Mouse (Mus musculus) C2C12 (cell line): ENCODE results near the gene Gm49333. TPM values are rescaled to one million over a fixed set of nuclear protein-coding genes. Genes with fewer than 3 reads are reported as not detected.

Experiments used
- H3K27me3 ChIP-seq: one replicate; pipeline ENCODE4 v1.6.1; 2011; ENCODE audit not compliant: control insufficient read depth, insufficient read depth, insufficient read length
- H3K36me3 ChIP-seq: one replicate; pipeline ENCODE4 v1.6.1; 2011; ENCODE audit not compliant: control insufficient read depth, insufficient read depth
- H3K4me3 ChIP-seq: one replicate; pipeline ENCODE4 v1.5.1; 2011; ENCODE audit warnings: mild to moderate bottlenecking, control low read depth; ENCODE audit not compliant: poor library complexity, insufficient read depth, severe bottlenecking
- H3K79me2 ChIP-seq: one replicate; pipeline ENCODE4 v1.6.1; 2011; ENCODE audit not compliant: control insufficient read depth, insufficient read depth
- H3K79me3 ChIP-seq: one replicate; pipeline ENCODE4 v1.6.1; 2011; ENCODE audit warnings: low read depth, control low read depth
- H3ac ChIP-seq: one replicate; pipeline ENCODE3; 2011; ENCODE audit warnings: low read depth; ENCODE audit not compliant: control insufficient read depth, insufficient read length
- CEBPB ChIP-seq: IDR thresholded peaks from one replicate; pipeline ENCODE4 v1.6.1; 2011; ENCODE audit warnings: low read depth, mild to moderate bottlenecking, control low read depth, moderate library complexity
- CTCF ChIP-seq: IDR thresholded peaks from one replicate; pipeline ENCODE4 v1.5.1; 2011; ENCODE audit not compliant: control insufficient read depth, insufficient read depth, insufficient read length
- FOSL1 ChIP-seq: IDR thresholded peaks from one replicate; pipeline ENCODE4 v1.8.0; 2011; ENCODE audit warnings: mild to moderate bottlenecking, low read length; ENCODE audit not compliant: poor library complexity, insufficient read depth, severe bottlenecking
- MAX ChIP-seq: IDR thresholded peaks from one replicate; pipeline ENCODE4 v1.6.1; 2011; ENCODE audit warnings: mild to moderate bottlenecking, control low read depth
- MYOD1 ChIP-seq: IDR thresholded peaks from one replicate; pipeline ENCODE4 v1.6.1; 2011; ENCODE audit warnings: low read depth; ENCODE audit not compliant: control insufficient read depth, insufficient read length
- MYOG ChIP-seq: IDR thresholded peaks from one replicate; pipeline ENCODE4 v1.6.1; 2011; ENCODE audit not compliant: control insufficient read depth, insufficient read length; ENCODE audit errors: extremely low read depth
- USF1 ChIP-seq: IDR thresholded peaks from one replicate; pipeline ENCODE4 v1.6.1; 2011; ENCODE audit warnings: low read depth, mild to moderate bottlenecking, control low read depth, moderate library complexity
- polyA plus RNA-seq: library from polyadenylated mRNA; unstranded; fragments of >200 nt; fragmentation: generic; extraction: Trizol; gene quantifications from one replicate; pipeline ENCODE4 v1.2.1, GENCODE M21; 2012; ENCODE audit warnings: missing spikeins

Gene Gm49333
- polyA plus RNA-seq, 1 experiment: not detected

DNA sequence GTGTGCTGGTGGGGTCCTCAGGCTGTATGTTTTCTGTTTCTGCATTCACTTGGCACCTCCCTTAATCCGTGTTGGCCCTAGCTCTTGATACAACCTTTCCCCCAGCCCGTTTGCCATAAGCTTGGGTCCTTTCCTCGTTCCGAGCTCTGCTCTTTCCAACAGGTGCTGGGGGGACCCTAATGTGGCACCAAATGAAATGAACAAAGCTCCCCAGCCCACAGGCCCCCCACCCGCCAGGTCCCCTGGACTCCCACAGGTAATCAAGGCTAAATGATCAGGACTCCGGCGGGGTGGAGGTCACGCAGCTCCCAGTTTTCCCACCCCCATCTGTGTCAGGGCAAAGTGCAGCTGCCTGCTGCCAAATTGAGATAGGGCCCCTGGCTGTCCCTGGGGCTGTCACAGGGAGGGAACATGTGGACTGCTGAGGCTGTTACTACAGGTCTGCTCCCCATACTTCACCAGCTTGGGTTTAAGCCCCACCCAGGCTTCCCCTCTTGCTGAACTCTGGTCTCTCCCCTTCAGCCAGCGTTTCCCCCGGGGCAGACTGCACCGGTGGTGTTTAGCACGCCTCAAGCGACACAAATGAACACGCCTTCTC is 62.4 kb downstream of the Gm49333 start:
- Histone ChIP-seq H3ac (peak overlapping the region; percentile 94), H3K27me3 (no peaks in the 10 kb centered on the region), H3K79me3 (peaks cover 48% of the 10 kb centered on the region), H3K4me3 (peak overlapping the region; percentile 93), H3K79me2 (peaks cover 60% of the 10 kb centered on the region), H3K36me3 (peaks cover 45% of the 10 kb centered on the region)
- TF ChIP-seq USF1: no peak
- TF ChIP-seq MYOG: no peak
- TF ChIP-seq MAX: no peak
- no peak for TF ChIP-seq MYOD1

DNA sequence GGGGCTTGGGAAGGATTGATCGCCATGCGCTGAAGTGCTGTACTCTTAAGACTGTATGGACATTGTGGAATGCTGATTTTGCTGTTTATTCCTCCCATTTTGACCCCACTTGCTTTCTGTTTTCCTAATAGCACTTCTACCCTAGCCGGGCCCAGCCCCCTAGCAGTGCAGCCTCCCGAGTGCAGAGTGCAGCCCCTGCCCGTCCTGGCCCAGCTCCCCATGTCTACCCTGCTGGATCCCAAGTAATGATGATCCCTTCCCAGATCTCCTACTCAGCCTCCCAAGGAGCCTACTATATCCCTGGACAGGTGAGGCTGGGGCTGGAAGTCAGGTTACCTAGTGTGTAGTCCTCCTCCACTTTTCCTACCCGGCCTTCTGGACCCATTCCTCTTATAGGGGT is 63.8 kb downstream of the Gm49333 start:
- Histone ChIP-seq H3K79me3 (peaks cover 60% of the 10 kb centered on the region), H3K79me2 (peaks cover 74% of the 10 kb centered on the region), H3ac (no peak overlapping the region), H3K4me3 (peak overlapping the region; percentile 11), H3K36me3 (peaks cover 59% of the 10 kb centered on the region), H3K27me3 (no peaks in the 10 kb centered on the region)
- no peak for TF ChIP-seq MAX
- no peak for TF ChIP-seq MYOD1
- TF ChIP-seq USF1: no peak
- no peak for TF ChIP-seq MYOG
- no peak for TF ChIP-seq FOSL1
- no peak for TF ChIP-seq CTCF
- TF ChIP-seq CEBPB: no peak

DNA sequence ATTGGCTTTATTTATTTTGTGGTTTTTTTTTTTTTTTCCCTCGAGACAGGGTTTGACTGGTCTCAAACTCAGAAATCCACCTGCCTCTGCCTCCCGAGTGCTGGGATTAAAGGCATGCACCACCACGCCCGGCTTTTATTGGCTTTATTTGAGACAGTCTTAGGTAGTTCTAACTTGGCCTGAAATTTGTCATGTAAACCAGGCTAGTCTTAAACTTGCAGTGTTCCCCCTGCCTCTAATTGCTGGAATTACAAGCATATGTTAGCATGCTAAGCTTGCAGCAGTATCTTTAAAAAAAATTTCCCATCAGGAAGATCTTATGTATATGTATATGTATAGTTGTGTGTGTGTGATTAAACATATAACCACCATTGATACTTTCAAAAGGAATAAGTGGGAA is 65.3 kb downstream of the Gm49333 start:
- H3K4me3 ChIP-seq: no peak overlapping the region
- H3ac ChIP-seq: no peak overlapping the region
- peaks cover 74% of the 10 kb centered on the region for H3K36me3 ChIP-seq
- no peaks in the 10 kb centered on the region for H3K27me3 ChIP-seq
- peaks cover 64% of the 10 kb centered on the region for H3K79me3 ChIP-seq
- H3K79me2 ChIP-seq: peaks cover 89% of the 10 kb centered on the region
- TF ChIP-seq FOSL1 (no peak), USF1 (no peak), CEBPB (no peak)

DNA sequence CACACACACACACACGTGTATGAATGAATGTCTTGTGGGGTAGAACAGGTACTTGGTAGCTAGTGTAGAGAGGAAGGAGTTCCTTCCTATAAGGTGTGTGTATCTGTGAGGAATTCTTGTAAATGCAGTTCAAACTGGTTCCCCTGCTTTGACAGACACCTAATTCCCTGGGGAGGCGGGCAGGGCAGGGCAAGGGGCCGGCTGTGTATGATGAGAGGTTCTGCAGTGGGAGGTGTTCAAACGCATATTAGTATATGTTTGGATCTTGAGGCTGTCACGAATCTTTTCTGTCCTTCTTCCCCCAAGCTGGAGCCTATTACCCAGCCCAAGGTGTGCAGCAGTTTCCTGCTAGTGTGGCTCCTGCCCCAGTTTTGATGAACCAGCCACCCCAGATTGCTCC is 66.0 kb downstream of the Gm49333 start:
- Histone ChIP-seq H3K79me2 (peaks cover 94% of the 10 kb centered on the region), H3K27me3 (no peaks in the 10 kb centered on the region), H3ac (no peak overlapping the region), H3K79me3 (peaks cover 69% of the 10 kb centered on the region), H3K36me3 (peaks cover 80% of the 10 kb centered on the region), H3K4me3 (no peak overlapping the region)
- TF ChIP-seq MYOG: no peak

DNA sequence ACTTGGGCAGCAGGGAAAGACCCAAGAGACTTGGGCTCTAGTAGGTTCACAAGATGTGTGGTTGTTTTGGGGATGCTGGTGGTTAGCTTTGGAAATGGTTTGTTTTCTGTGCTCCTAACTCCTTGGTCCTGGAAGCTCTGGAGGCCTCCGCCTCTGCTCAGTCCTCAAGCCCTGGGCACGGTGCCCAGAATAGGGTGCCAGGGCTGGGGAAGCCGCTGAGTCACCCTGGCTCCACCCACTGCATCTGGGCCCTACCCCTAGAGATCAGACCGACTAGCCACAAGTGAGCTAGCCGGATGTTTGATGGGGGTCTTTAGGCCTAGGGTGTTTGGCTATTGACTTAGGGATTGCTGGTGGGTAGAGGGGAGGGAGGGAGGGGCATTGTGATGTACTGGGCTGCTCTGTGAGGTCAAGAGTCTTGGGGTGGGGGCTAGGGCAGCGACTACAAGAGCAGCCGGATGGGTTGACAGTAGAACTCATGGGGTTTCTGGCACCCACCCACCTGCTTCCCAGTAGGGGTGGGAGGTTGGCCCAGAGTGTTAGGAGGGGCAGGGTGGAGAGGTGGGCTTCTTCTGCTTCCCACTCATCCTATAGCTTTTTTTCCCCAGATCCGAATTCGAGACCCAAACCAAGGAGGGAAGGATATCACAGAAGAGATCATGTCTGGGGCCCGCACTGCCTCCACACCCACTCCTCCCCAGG is 66.7 kb downstream of the Gm49333 start:
- Histone ChIP-seq H3K79me2 (peaks cover 90% of the 10 kb centered on the region), H3K36me3 (peaks cover 88% of the 10 kb centered on the region), H3K27me3 (no peaks in the 10 kb centered on the region), H3ac (no peak overlapping the region), H3K79me3 (peaks cover 69% of the 10 kb centered on the region), H3K4me3 (no peak overlapping the region)
- TF ChIP-seq CEBPB (no peak), MYOG (no peak), MAX (no peak), USF1 (no peak), FOSL1 (no peak), MYOD1 (no peak), CTCF (no peak)

DNA sequence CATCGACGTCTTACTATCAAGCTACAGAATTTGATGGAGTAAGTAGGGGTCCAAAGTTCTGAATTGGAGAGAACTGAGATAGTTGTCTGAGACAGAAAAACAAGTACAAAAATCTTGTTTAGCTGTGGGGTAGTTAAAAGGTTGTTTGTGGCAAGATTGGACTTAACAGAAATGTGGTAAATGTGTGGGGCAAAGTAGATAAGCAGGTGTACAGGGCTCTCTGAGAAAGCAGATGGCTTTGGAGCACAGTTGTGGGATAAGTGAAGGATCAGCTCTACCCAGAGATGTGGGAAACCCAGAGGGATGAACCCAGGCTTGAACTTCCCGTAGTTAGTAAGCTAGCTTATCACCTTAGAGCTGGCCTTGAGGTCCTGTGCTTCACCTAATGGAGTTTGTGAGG is 79.4 kb downstream of the Gm49333 start:
- TF ChIP-seq FOSL1: no peak
- no peak for TF ChIP-seq MAX
- no peak for TF ChIP-seq USF1
- no peak for TF ChIP-seq CTCF
- TF ChIP-seq MYOD1: no peak
- TF ChIP-seq MYOG: no peak
- no peak for TF ChIP-seq CEBPB
- Histone ChIP-seq H3K36me3 (peaks cover 75% of the 10 kb centered on the region), H3K4me3 (no peak overlapping the region), H3K79me2 (peaks cover 9% of the 10 kb centered on the region), H3K79me3 (peaks cover under 1% of the 10 kb centered on the region), H3ac (no peak overlapping the region), H3K27me3 (no peaks in the 10 kb centered on the region)
